Mouse (Mus musculus) olfactory bulb, adult 2 months (tissue): ENCODE results near the gene Acsbg1.

Experiments used
- CTCF ChIP-seq: fragments of 200-500 bp; IDR thresholded peaks from 2 replicates; pipeline ENCODE4 v1.5.1; 2012; ENCODE audit warnings: low read depth, mild to moderate bottlenecking, low read length, moderate library complexity; ENCODE audit not compliant: insufficient read depth
- POLR2A ChIP-seq: fragments of 200-500 bp; IDR thresholded peaks from 2 replicates; pipeline ENCODE4 v1.6.1; 2012; ENCODE audit warnings: mild to moderate bottlenecking, low read depth, low read length, moderate library complexity; ENCODE audit not compliant: insufficient read depth

GRCm38 (mm10) chr9:54586199-54587061 lies 75.2 kb downstream of the Acsbg1 start, which contains the start of gene Idh3a:
- TF ChIP-seq CTCF, result no peak
- TF ChIP-seq POLR2A, result peak; percentile 72; the same call in 1 of the 2 replicates
